Mouse (Mus musculus) liver, embryonic 16.5 days (tissue): Measurements from ENCODE around the gene Vmn1r71. TPM values are rescaled to one million over a fixed set of nuclear protein-coding genes. Genes with fewer than 3 reads are reported as not detected.
"Not testable (repeated sequence)": the region's sequence is repeated elsewhere in the genome, so short reads cannot be mapped to it uniquely, and the experiment has no call there.

Source experiments
- ATAC-seq: fragments of 200-750 bp; cut with Nextera tagmentation; 2 replicates; pipeline ENCODE4 v1.8.0; 2017; ENCODE audit warnings: low read depth, mild to moderate bottlenecking, moderate number of reproducible peaks, moderate library complexity
- H3K27ac ChIP-seq: fragments of 300-500 bp; sonication (generic); 2 replicates; pipeline ENCODE4 v1.5.1; 2014; ENCODE audit warnings: mild to moderate bottlenecking, low read length
- H3K27me3 ChIP-seq: fragments of 300-500 bp; sonication (generic); 2 replicates; pipeline ENCODE4 v1.6.1; 2014; ENCODE audit warnings: low read depth, low read length, mixed read lengths; ENCODE audit not compliant: control insufficient read depth, insufficient read depth
- H3K36me3 ChIP-seq: fragments of 300-500 bp; sonication (generic); 2 replicates; pipeline ENCODE4 v1.6.1; 2014; ENCODE audit warnings: mild to moderate bottlenecking; ENCODE audit not compliant: control insufficient read depth, insufficient read depth
- H3K4me1 ChIP-seq: fragments of 300-500 bp; sonication (generic); 2 replicates; pipeline ENCODE4 v1.6.1; 2014; ENCODE audit warnings: low read depth, low read length, mixed read lengths; ENCODE audit not compliant: control insufficient read depth
- H3K4me2 ChIP-seq: fragments of 300-500 bp; sonication (generic); 2 replicates; pipeline ENCODE4 v1.6.1; 2014; ENCODE audit warnings: low read depth, low read length, mixed read lengths
- H3K4me3 ChIP-seq: fragments of 300-500 bp; sonication (generic); 2 replicates; pipeline ENCODE4 v1.5.1; 2014; ENCODE audit warnings: low read depth, mild to moderate bottlenecking, low read length
- H3K9ac ChIP-seq: fragments of 300-500 bp; sonication (generic); 2 replicates; pipeline ENCODE4 v1.6.1; 2014; ENCODE audit warnings: low read depth, low read length
- H3K9me3 ChIP-seq: fragments of 300-500 bp; sonication (generic); replicated peaks from 2 replicates; pipeline ENCODE4 v1.6.1; 2016; ENCODE audit warnings: low read length; ENCODE audit not compliant: control insufficient read depth
- polyA plus RNA-seq: library from polyadenylated mRNA; unstranded; fragments of >200 nt; fragmentation: Nextera tagmentation; extraction: Ambion mirVana; gene quantifications from 2 replicates; pipeline ENCODE4 v1.2.1, GENCODE M21; 2015

The Vmn1r71 gene
- not detected in 2 replicates for polyA plus RNA-seq

DNA sequence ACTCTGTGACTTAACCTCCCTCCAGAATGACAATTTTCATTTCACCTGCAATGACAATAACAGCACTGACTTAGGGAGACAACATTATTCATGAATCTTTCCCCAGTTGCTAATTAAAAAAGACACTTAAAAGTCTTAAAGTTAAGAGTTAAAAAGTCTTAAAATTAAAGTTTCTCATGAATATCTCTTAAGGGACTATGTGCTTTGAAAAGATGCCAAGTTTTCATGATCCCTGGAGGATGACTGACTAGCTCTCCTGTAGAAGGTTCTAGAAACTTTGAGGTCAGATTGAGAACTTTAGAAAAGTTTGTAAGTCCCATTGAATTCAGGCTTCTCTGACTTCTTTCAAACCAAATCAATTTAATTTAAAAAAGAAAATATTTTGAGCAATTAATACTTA lies at the start of gene Vmn1r71:
Vmn1r71 (minus strand) TSS at position 101 of the 400 bp plus-strand sequence.
- Histone ChIP-seq H3K27ac (no peak within 1 kb of the TSS), H3K4me2 (no peak within 1 kb of the TSS), H3K4me1 (no peaks in the 10 kb centered on the region), H3K9ac (no peak within 1 kb of the TSS), H3K4me3 (no peak within 1 kb of the TSS), H3K36me3 (no peaks in the 10 kb centered on the region), H3K9me3 (no peaks in the 10 kb centered on the region), H3K27me3 (no peaks in the 10 kb centered on the region)
- no peak for ATAC-seq

DNA sequence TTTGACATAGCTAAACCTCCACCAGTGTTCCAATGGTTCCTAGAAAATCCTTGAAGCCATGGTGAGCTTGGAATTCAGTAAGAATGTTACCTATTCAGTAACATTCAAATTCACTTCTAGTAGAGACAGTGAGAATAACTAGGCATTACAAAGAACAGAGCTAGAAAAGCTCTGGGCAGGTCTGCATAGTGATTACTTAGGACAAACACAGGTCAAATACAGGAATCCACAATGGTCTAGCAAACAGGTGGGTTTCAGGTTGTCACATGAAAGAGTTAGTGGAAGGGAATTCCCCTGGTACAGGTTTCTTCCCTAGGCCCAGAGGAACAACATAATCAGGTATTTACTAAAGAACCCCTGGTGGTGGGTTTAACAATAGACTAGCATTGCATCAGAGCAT lies 3.4 kb upstream of the Vmn1r71 start:
- H3K9me3 ChIP-seq, H3K36me3 ChIP-seq, H3K4me3 ChIP-seq, H3K9ac ChIP-seq, H3K4me1 ChIP-seq, H3K27ac ChIP-seq, H3K27me3 ChIP-seq, ATAC-seq, H3K4me2 ChIP-seq: not testable (repeated sequence)

Other genes starting within 250 kb of the Vmn1r71 start
- gene Vmn1r68, start 195.9 kb downstream of the Vmn1r71 start, polyA plus RNA-seq, result not detected in 2 replicates
- gene Vmn1r69, start 140.7 kb downstream of the Vmn1r71 start, polyA plus RNA-seq, result not detected in 2 replicates
- not detected in 2 replicates for gene Vmn1r70, start 122.8 kb downstream of the Vmn1r71 start, polyA plus RNA-seq
- gene Nlrp4b, start 66.6 kb downstream of the Vmn1r71 start, polyA plus RNA-seq, result not detected in 2 replicates
- not detected in 2 replicates for gene Zscan4b, start 150.7 kb upstream of the Vmn1r71 start, polyA plus RNA-seq